Mouse (Mus musculus) intestine, embryonic 16.5 days (tissue): ENCODE results near the gene Hao2. TPM values are rescaled to one million over a fixed set of nuclear protein-coding genes. Genes with fewer than 3 reads are reported as not detected.

Experiments
- ATAC-seq: fragments of 200-750 bp; cut with Nextera tagmentation; 2 replicates; pipeline ENCODE4 v1.8.0; 2017; ENCODE audit warnings: moderate TSS enrichment, moderate library complexity
- H3K27ac ChIP-seq: fragments of 300-500 bp; sonication (generic); 2 replicates; pipeline ENCODE4 v1.5.1; 2014; ENCODE audit warnings: mild to moderate bottlenecking, low read length
- H3K27me3 ChIP-seq: fragments of 300-500 bp; sonication (generic); replicated peaks from 2 replicates; pipeline ENCODE4 v1.6.1; 2014; ENCODE audit warnings: low read length, control low read depth, mixed read lengths; ENCODE audit not compliant: control insufficient read depth, insufficient read depth
- H3K36me3 ChIP-seq: fragments of 300-500 bp; sonication (generic); 2 replicates; pipeline ENCODE4 v1.6.1; 2014; ENCODE audit warnings: low read length, control low read depth; ENCODE audit not compliant: control insufficient read depth, insufficient read depth
- H3K4me1 ChIP-seq: fragments of 300-500 bp; sonication (generic); 2 replicates; pipeline ENCODE4 v1.6.1; 2014; ENCODE audit warnings: low read length, control low read depth, mixed read lengths; ENCODE audit not compliant: control insufficient read depth, insufficient read depth
- H3K4me2 ChIP-seq: fragments of 300-500 bp; sonication (generic); 2 replicates; pipeline ENCODE4 v1.6.1; 2014; ENCODE audit warnings: low read depth, low read length, control low read depth
- H3K4me3 ChIP-seq: fragments of 300-500 bp; sonication (generic); 2 replicates; pipeline ENCODE4 v1.5.1; 2014; ENCODE audit warnings: mild to moderate bottlenecking, low read length
- H3K9ac ChIP-seq: fragments of 300-500 bp; sonication (generic); 2 replicates; pipeline ENCODE4 v1.6.1; 2014; ENCODE audit warnings: low read depth, low read length
- H3K9me3 ChIP-seq: fragments of 300-500 bp; sonication (generic); 2 replicates; pipeline ENCODE4 v1.6.1; 2016; ENCODE audit warnings: low read length, control low read depth; ENCODE audit not compliant: control insufficient read depth
- WGBS: fragments of 180-500 bp; shearing (Covaris S2); extraction: QIAGEN DNeasy Blood & Tissue Kit; methylation state at CpG from one replicate; pipeline ENCODE4 v1.1.7; 2014; 5-methylcytosine and 5-hydroxymethylcytosine counted together
- polyA plus RNA-seq: library from polyadenylated mRNA; unstranded; fragments of >200 nt; fragmentation: Nextera tagmentation; extraction: Ambion mirVana; gene quantifications from 2 replicates; pipeline ENCODE4 v1.2.1, GENCODE M21; 2015

Hao2 gene
- polyA plus RNA-seq, 1 experiment from 2014 or later, result 64.9 TPM

DNA sequence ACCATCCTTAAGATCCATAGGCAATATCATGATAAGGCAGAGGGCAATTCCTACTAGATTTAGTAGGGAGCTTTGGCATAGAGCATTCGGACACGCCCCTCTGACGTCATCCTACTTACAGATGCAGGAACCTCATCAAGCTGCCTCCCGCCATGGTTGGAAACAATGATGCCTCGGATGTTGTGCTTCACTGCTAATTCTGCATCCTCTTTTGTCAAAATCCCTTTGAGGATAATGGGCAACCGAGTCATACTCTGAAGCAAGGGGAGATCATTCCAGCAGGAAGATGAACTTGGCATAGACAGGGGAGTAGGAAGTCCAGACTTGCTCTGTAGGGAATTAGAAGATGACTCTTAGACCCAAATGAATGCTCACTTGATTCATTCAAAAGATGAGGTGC is 12.8 kb downstream of the Hao2 start:
- WGBS, result 70% methylated on average over 6 of the region's 6 CpGs
- H3K9ac ChIP-seq, result no peak overlapping the region
- no peak overlapping the region for H3K27ac ChIP-seq
- H3K36me3 ChIP-seq, result no peaks in the 10 kb centered on the region
- H3K4me1 ChIP-seq, result no peaks in the 10 kb centered on the region
- ATAC-seq, result no peak
- no peaks in the 10 kb centered on the region for H3K27me3 ChIP-seq
- no peak overlapping the region for H3K4me2 ChIP-seq
- H3K4me3 ChIP-seq, result no peak overlapping the region
- H3K9me3 ChIP-seq, result no peaks in the 10 kb centered on the region

DNA sequence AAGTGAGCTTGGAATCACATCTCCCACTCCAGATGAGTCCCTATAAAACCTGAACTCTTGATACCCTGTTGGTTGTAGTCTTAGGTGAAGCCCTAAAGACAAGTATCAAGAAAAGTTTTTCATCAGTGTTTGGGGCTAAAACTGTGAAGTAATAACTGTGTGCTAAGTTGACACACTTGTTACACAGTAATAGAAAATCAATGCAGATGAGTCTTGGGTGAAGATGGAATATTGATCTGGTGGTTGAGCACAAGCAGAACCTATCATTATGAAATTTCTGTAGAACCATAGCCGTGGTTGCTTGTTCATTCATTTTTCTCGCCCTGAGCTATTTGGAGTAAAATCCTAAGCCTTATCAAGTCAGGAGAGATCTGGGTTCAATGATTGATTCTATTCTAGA is 24.8 kb downstream of the Hao2 start:
- Histone ChIP-seq H3K4me1 (no peaks in the 10 kb centered on the region), H3K9ac (no peak overlapping the region), H3K4me3 (no peak overlapping the region), H3K9me3 (no peaks in the 10 kb centered on the region), H3K4me2 (no peak overlapping the region), H3K36me3 (no peaks in the 10 kb centered on the region), H3K27ac (no peak overlapping the region), H3K27me3 (no peaks in the 10 kb centered on the region)
- ATAC-seq, result no peak
- WGBS, result 80% methylated on average over 2 of the region's 2 CpGs

DNA sequence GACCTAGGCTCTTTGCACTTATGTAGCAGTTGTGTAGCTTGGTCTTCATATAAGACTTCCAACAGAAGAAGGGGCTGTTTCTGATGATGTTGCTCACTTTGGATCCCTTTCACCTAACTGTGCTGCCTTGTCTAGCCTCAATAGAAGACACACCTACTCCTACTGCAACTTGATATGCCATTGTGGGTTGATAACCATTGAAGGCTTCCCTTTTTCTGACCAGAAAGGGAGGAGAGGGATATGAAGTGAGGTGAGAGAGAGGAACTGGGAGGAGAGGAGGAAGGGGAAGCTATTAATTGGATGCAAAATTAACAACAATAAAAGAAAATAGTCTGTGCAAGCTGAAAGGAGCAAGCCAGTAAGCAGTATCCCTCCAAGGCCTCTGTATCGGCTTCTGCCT is 30.2 kb downstream of the Hao2 start:
- Histone ChIP-seq H3K27ac (no peak overlapping the region), H3K9me3 (no peaks in the 10 kb centered on the region), H3K4me3 (no peak overlapping the region), H3K4me1 (no peaks in the 10 kb centered on the region), H3K36me3 (no peaks in the 10 kb centered on the region), H3K9ac (no peak overlapping the region), H3K4me2 (no peak overlapping the region), H3K27me3 (no peaks in the 10 kb centered on the region)
- ATAC-seq, result no peak
- WGBS, result 93% methylated on average over 1 of the region's 1 CpGs

DNA sequence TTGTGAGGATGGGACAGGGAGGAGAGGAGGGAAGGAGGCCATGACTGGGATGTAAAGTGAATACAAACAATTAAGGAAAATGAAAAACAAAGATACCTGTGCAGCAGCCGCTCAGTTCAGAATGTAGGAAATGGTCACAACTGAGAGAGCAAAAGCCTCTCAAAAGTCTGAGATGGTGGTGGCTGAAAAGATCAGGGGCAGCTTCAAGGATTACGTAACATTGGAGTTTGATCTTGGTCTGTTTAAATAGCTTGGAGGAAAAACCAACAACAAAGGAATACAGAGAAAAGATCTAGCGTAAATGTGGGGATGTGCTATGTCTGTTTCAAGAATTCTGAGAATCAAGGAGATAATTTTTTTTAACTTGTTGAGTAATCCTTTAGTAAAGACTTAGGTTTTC is 33.5 kb downstream of the Hao2 start, which contains the start of gene Hsd3b1:
Gene Hsd3b1 (minus strand): TSS at position 219 of the 400 bp plus-strand sequence.
- Histone ChIP-seq H3K9me3 (no peaks in the 10 kb centered on the region), H3K9ac (no peak within 1 kb of the TSS), H3K36me3 (no peaks in the 10 kb centered on the region), H3K4me2 (no peak within 1 kb of the TSS), H3K4me3 (no peak within 1 kb of the TSS), H3K4me1 (no peaks in the 10 kb centered on the region; the same call in 1 of the 2 replicates), H3K27me3 (no peaks in the 10 kb centered on the region), H3K27ac (no peak within 1 kb of the TSS)
- ATAC-seq, result 0 out of 2 replicates have a peak, but pooled peaks have one; percentile 27
- 68% methylated on average over 3 of the region's 3 CpGs for WGBS

DNA sequence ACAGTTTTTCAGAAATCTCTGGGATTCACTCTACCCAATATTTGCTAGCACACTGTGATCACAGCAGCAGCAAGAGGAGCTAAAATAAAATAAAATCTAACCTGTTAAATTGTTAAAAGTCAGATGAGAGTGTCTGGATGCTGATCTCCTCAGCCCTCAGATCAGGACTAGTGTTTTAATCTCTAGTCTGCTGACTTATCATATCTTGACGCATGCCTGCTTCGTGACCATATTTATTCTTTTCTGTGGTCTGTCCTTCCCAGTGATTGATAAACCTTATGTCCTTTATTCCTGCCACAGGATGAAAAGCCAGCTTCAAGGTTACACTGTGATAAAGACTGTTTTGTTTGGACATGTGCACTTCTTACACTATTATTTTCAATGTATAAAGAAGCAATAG is 35.0 kb downstream of the Hao2 start:
- no peaks in the 10 kb centered on the region for H3K36me3 ChIP-seq
- H3K27ac ChIP-seq, result no peak overlapping the region
- no peak overlapping the region for H3K4me3 ChIP-seq
- no peak overlapping the region for H3K9ac ChIP-seq
- no peaks in the 10 kb centered on the region for H3K9me3 ChIP-seq
- H3K4me2 ChIP-seq, result no peak overlapping the region
- ATAC-seq, result no peak
- no peaks in the 10 kb centered on the region; the same call in 1 of the 2 replicates for H3K4me1 ChIP-seq
- WGBS, result 69% methylated on average over 2 of the region's 2 CpGs
- no peaks in the 10 kb centered on the region for H3K27me3 ChIP-seq

DNA sequence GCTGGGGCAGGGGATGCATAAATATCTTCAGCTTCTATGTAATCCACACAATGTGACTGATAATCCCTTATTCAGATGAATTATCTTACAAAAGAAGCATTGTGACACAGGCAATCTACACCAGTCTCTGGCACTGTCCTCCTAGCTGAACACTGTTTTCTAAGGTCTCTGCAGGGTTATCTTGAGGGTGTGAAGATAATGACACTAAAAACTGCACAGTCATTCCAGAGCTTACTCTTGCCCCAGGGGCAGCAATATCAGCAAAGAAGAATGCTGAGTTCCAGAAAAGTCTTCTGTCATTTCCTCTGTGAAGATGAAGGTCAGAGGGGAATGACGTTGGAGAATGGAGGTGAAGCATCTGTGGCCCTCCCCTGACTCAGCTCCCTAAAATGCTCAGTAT is 36.1 kb downstream of the Hao2 start:
- no peaks in the 10 kb centered on the region for H3K36me3 ChIP-seq
- H3K4me1 ChIP-seq, result no peaks in the 10 kb centered on the region; the same call in 1 of the 2 replicates
- 48% methylated on average over 1 of the region's 1 CpGs for WGBS
- H3K4me3 ChIP-seq, result no peak overlapping the region
- H3K9ac ChIP-seq, result no peak overlapping the region
- H3K9me3 ChIP-seq, result no peaks in the 10 kb centered on the region
- no peaks in the 10 kb centered on the region for H3K27me3 ChIP-seq
- ATAC-seq, result 0 out of 2 replicates have a peak, but pooled peaks have one; percentile 37
- H3K4me2 ChIP-seq, result no peak overlapping the region
- no peak overlapping the region for H3K27ac ChIP-seq

DNA sequence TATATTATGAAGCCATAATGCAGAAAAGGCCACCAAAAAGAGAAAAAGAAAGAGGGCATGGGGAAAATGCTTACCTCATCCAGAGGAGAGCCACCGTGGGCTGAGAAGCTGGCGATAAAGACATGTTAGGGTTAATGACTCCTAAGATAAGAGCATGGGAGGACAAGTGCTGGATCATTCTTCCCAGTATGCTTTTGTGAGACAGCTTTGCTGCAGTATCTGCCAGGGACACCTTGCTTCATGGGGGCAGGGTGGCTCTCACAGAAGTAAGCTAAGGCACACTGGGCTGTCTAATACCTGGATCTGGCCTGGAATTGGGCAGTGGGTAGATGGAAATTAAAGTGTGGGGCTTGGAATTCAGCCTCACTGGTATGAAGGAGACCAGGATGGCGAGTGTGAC is 37.9 kb downstream of the Hao2 start:
- no peak overlapping the region for H3K9ac ChIP-seq
- no peak overlapping the region for H3K4me2 ChIP-seq
- 65% methylated on average over 3 of the region's 3 CpGs for WGBS
- no peaks in the 10 kb centered on the region for H3K27me3 ChIP-seq
- ATAC-seq, result peak; percentile 64
- no peak overlapping the region for H3K27ac ChIP-seq
- no peak overlapping the region for H3K4me3 ChIP-seq
- H3K9me3 ChIP-seq, result no peaks in the 10 kb centered on the region
- H3K4me1 ChIP-seq, result no peaks in the 10 kb centered on the region; the same call in 1 of the 2 replicates
- H3K36me3 ChIP-seq, result no peaks in the 10 kb centered on the region

DNA sequence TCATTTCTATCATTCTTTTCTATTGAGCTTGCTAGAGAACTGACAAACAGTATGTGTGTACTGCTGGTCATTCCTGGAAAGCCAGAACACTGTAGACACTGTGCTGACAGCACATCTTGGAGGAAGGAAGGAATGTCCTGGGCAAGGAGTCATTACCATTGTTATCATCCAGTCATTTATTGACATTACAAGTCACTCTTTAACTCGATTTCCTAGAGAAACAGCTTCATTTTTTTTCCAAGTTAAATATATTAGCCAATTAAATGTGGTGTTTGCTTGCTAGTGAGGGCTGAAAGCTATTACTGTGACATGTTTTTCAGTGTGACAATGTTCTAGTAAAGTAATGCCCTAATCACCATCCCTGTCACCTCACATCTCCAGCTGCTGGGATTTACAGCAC is 39.4 kb downstream of the Hao2 start:
- H3K4me1 ChIP-seq, result no peaks in the 10 kb centered on the region; the same call in 1 of the 2 replicates
- ATAC-seq, result peak; percentile 84
- H3K9me3 ChIP-seq, result no peaks in the 10 kb centered on the region
- H3K4me2 ChIP-seq, result no peak overlapping the region
- no peak overlapping the region for H3K4me3 ChIP-seq
- H3K27me3 ChIP-seq, result no peaks in the 10 kb centered on the region
- 0 out of 2 replicates have a peak overlapping the region, but pooled peaks have one; percentile 37 for H3K27ac ChIP-seq
- H3K9ac ChIP-seq, result no peak overlapping the region
- H3K36me3 ChIP-seq, result no peaks in the 10 kb centered on the region
- 21% methylated on average over 1 of the region's 1 CpGs for WGBS

DNA sequence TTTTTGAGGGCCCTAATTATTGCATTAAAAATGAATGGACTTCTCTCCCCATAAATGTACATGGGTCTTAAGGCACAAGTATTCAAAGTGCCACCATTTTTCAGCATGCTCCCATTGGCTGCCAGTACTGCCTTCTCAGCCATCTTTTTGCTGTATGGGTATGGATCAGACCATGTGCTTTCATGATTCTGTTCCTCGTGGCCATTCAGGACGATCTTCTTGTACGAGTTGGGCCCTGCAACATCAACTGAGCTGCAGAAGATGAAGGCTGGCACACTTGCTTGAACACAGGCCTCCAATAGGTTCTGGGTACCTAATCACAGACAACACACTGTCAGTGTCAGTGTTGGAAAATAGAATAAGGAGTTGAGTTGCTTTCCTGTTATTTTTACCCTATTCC is 40.0 kb downstream of the Hao2 start:
- H3K4me3 ChIP-seq, result no peak overlapping the region
- ATAC-seq, result no peak
- 92% methylated on average over 3 of the region's 3 CpGs for WGBS

DNA sequence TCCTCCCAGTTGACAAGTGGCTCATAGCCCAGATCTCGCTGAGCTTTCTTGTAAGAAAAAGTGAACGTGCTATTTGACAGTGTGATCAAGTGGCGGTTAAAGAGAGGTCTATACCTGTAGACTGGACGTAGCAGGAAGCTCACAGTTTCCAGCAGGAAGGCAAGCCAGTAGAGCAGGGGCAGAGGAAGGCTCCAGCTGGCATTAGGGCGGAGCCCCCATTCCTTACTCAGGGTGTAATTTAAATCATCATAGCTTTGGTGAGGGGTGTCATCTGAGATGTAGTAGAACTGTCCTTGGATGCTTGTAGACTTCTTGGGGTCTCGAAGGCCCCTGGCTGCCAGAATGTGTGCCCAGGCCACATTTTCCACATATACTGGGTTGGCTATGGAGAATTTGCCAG is 40.4 kb downstream of the Hao2 start:
- H3K27me3 ChIP-seq, result no peaks in the 10 kb centered on the region
- H3K9me3 ChIP-seq, result no peaks in the 10 kb centered on the region
- H3K27ac ChIP-seq, result no peak overlapping the region
- no peak overlapping the region for H3K4me3 ChIP-seq
- WGBS, result 91% methylated on average over 6 of the region's 6 CpGs
- H3K4me2 ChIP-seq, result no peak overlapping the region
- H3K4me1 ChIP-seq, result no peaks in the 10 kb centered on the region; the same call in 1 of the 2 replicates
- H3K9ac ChIP-seq, result no peak overlapping the region
- no peak for ATAC-seq
- no peaks in the 10 kb centered on the region for H3K36me3 ChIP-seq

More for the DNA sequence above, 40.0 kb downstream of the Hao2 start:
- H3K27me3 ChIP-seq, result no peaks in the 10 kb centered on the region
- no peaks in the 10 kb centered on the region for H3K36me3 ChIP-seq
- no peak overlapping the region for H3K27ac ChIP-seq
- no peak overlapping the region for H3K9ac ChIP-seq
- no peaks in the 10 kb centered on the region for H3K9me3 ChIP-seq
- no peaks in the 10 kb centered on the region; the same call in 1 of the 2 replicates for H3K4me1 ChIP-seq
- no peak overlapping the region for H3K4me2 ChIP-seq
